Mouse (Mus musculus) ES-CJ7 (cell line): ENCODE results near the gene Slc17a9.

Source experiments
- DNase-seq: peaks from one replicate; pipeline ENCODE4 v3.0.0; 2011; ENCODE audit warnings: low read depth, low spot score

Gene Slc17a9

GRCm38 (mm10) chr2:180724585-180725413 lies at the start of gene Slc17a9:
Slc17a9 (plus strand) TSS chr2:180725263.
- peak; percentile 75 for DNase-seq

- DNase-seq, result no peak
Observed at GRCm38 (mm10) chr2:180676706-180677105, 48.4 kb upstream of the Slc17a9 start.

DNA sequence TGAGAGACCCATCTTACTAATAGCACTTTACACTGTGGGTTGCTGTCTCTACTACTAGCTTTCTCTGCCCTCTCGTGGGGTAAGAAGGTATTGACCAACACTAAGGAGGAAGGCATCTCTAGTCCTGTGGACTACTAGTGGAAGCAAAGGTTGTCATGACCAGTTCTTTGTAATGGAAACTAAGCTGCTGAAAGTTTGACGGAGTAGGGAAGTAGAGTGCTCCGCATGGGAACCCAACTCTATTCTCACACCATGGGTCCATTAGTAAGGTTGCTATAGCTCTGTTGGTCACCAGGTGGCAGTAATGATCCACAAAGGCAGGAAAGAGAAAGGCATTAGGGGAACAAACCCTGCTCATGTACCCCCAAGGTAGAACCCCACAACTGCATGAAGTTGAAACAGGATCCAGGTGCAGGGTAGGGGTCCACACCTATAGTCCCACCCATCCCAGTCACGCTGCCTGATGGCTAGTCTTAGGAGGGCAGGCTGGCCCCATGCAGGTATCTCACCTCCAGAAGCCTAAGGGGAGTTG lies 46.4 kb upstream of the Slc17a9 start:
- peak; percentile 92 for DNase-seq

DNA sequence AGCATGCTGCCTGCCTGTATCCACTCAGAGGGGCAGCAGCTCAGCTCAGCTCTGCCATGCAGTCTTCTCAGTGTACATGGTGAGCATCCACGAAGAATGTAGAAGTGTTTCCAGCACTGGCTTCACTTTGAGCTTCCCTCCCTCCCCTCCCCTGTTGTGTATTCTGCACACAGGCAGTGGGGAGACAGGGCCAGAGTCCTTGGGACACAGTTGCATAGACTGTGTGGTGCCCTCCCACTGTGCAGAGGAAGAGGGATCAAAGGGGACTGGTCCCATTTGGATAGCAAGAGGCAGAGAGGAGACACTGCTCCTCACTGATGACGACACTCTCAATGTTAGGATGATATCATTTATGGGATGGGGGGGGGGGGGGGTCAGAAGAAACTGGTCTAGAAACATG lies 43.8 kb upstream of the Slc17a9 start:
- peak; percentile 30 for DNase-seq

- DNase-seq, result no peak
Observed at GRCm38 (mm10) chr2:180683524-180683923, 41.5 kb upstream of the Slc17a9 start.

- DNase-seq, result no peak
Observed at GRCm38 (mm10) chr2:180684031-180684430, 41.0 kb upstream of the Slc17a9 start.

- no peak for DNase-seq
Observed at GRCm38 (mm10) chr2:180689841-180690240, 35.2 kb upstream of the Slc17a9 start.

DNA sequence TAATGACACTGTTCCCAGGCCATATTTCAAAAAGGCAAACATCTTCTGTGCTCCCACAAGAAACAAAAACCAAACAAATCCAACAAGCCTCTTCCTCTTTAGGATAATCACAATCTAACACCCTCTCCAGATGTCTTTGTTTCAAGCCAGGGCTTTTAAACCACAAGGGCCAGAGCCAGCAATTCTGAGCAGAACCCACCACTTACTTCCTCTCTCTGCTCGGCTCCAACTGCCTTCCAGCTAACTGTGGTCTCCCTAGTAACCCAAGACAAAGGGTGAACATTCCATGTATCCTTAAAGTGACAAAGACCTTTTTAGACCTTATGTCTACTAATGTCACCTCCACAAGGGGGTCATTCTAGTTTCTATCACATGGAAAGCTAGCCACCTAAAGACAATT lies 32.4 kb upstream of the Slc17a9 start:
- peak; percentile 41 for DNase-seq

DNA sequence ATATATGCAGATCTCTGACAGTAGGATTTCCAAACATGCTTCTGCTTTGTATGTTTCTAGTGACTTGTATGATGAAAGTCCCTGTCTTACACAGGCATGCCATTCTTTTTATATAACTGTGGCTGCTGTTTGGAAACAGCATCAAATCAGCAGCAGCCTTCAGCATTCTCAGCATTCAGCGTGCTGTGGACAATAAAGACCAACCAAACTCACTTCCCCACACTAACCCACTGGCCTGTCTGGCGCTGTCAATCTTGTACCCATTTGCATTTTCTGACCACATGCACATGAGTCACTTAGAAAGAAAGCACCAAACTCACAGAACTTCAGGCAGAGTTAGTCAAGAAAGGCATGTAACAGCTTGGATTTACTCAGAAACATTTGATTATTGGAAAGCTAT lies 29.9 kb upstream of the Slc17a9 start:
- no peak for DNase-seq

DNA sequence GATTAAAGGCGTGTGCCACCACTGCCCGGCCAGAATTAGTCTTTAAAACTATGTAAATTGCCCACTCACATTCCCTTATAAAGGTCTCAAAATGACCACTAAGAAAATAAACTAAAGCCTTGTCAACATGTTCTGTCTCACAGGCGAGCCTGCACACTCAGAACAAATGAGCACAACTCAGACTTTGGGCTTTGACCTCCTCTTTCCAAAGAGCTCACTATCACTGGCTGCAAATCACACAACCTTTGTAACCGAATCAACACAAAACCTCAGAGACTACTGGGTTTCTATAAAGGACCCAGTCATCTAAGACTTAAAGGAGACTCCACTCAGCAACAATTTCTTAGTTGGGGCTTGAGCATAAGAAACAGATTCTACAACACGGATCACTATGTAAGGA lies 24.6 kb upstream of the Slc17a9 start:
- DNase-seq, result no peak

GRCm38 (mm10) chr2:180701053-180701766 lies 23.9 kb upstream of the Slc17a9 start:
- DNase-seq, result no peak

- peak; percentile 70 for DNase-seq
Observed at GRCm38 (mm10) chr2:180701767-180702621, 23.1 kb upstream of the Slc17a9 start.

DNA sequence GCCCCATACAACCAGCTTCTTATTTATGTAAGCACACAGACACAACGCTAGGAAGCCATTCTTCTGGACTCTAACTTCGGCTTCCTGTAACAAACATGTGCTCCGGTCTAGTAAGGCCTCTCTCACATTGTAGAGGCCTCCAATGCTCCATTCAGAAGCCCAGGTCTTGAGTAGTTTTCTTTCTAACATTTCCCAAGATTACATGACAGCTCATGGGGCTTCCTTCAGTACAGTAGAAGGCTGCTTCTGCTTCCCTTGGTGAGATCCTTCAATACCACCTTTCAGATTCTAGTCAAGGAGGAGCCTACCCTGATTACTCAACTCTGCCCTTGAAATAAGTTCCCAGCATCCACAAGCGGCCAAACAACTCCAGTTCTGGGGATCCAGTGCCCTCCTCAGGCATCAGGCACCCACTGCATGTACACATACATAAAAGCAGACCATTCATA lies 22.3 kb upstream of the Slc17a9 start:
- DNase-seq, result peak; percentile 61

DNA sequence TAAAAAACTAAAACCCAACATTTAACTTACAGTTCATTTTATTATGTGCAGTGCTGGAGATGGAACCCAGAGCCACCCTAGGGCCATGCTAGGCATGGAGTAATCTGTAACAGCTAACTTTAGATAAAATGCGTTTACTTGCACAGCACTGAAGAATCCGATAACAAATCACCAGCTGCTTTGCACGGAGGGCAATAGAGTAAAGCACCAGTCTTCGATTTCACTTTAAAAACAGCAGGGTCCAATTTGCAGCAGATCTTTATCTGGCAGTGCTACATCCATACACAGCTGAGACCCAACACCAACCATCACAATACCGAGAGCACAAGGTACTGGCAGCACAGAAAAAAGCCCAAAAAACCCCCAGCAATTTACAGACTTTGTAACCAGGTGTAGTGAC lies 21.9 kb upstream of the Slc17a9 start:
- no peak for DNase-seq

- no peak for DNase-seq
Observed at GRCm38 (mm10) chr2:180703645-180704359, 21.3 kb upstream of the Slc17a9 start.

GRCm38 (mm10) chr2:180704591-180704990 lies 20.5 kb upstream of the Slc17a9 start:
- DNase-seq, result peak; percentile 22

- no peak for DNase-seq
Observed at GRCm38 (mm10) chr2:180705066-180705465, 20.0 kb upstream of the Slc17a9 start.

DNA sequence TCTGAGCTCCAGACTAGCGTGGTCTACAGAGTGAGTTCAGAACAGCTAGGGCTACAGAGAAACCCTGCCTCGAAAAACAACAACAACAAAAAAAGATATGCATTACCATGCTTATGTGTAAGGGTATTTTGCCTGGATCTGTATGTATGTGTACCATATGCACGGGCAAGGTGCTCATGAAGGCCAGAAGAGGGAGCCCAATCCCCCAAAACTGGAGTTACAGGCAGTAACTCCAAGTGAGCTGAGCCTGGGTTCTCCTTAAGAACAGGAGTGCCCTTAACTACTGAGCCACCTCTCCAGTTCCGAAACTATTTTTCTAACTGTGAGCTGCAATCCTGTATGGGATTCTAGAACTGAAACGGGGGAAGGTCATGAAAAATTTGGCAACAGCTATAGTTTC lies 19.1 kb upstream of the Slc17a9 start:
- DNase-seq, result peak; percentile 82

GRCm38 (mm10) chr2:180709023-180709922 lies 15.8 kb upstream of the Slc17a9 start:
- DNase-seq, result peak; percentile 98

DNA sequence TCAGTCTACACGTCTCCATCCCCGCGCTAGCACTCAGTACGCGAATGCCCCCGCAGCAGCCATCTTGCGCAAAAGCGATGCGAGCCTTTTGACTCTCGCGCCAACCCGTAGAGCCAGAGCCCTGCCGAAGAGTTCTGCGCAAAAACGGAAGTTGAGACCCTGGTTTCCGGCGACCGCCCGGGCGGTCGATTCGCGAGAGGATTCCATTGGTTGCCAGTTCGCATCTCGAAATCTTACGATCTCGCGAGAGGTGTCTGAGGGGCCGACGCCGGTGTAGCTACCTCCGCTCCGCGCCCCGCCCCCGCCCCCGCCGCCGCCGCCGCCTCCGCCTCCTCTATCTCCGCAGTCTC lies 15.2 kb upstream of the Slc17a9 start, which contains the start of the genes Dido1 and Gid8:
Gene Dido1, minus strand, starts transcription at position 77 of the 350 bp plus-strand sequence.
Gene Gid8, plus strand, starts transcription at position 195 of the 350 bp plus-strand sequence.
- peak; percentile 97 for DNase-seq
